Mouse (Mus musculus) left cerebral cortex, postnatal 36 days (tissue): ENCODE data around the gene Icam1. TPM values are rescaled to one million over a fixed set of nuclear protein-coding genes. Genes with fewer than 3 reads are reported as not detected.
"Not testable (repeated sequence)": the region's sequence is repeated elsewhere in the genome, so short reads cannot be mapped to it uniquely, and the experiment has no call there.

Experiments used
- DNase-seq, 2 experiments: peaks; one replicate each; pipeline ENCODE4 v3.0.0; 2021 to 2022; ENCODE audit warnings: low spot score in 2 of 2, mixed read lengths in 1 of 2
- intact Hi-C: fragments of 180-260 bp; cut with DNase I; formaldehyde crosslinking; loops from one replicate; pipeline ENCODE4 v1.15.1; 2025
- total RNA-seq, 2 experiments: library from RNA; stranded (reverse); gene quantifications; 2 replicates each; pipeline ENCODE4 v1.2.3; 2021

Icam1 gene
- total RNA-seq, 2 experiments from 2014 or later, result 2.4 to 3.2 TPM

- intact Hi-C loops, result no loop called here
- DNase-seq, result peak in 1 of 2 experiments; percentile 24
These were observed 19.8 kb downstream of the Icam1 start for GRCm38 (mm10) chr9:21035586-21035985.

- DNase-seq, result no peak
- intact Hi-C loops, result no loop called here
These were observed 20.4 kb downstream of the Icam1 start for GRCm38 (mm10) chr9:21036161-21036560.

- DNase-seq, result peak; percentile 47 to 50
- intact Hi-C loops, result no loop called here
These were observed 20.9 kb downstream of the Icam1 start for GRCm38 (mm10) chr9:21036666-21037065.

GRCm38 (mm10) chr9:21037481-21037891 lies 21.7 kb downstream of the Icam1 start:
- peak; percentile 52 to 69 for DNase-seq

GRCm38 (mm10) chr9:21039779-21040178 lies 24.0 kb downstream of the Icam1 start:
- no peak for DNase-seq
- intact Hi-C loops, result loop anchor here (2.0 kb wide), 1 partner anchor 23 kb away; no protein-coding TSS in a partner anchor

More at GRCm38 (mm10) chr9:21037481-21037891, 21.7 kb downstream of the Icam1 start:
- intact Hi-C loops, result no loop called here

- intact Hi-C loops, result loop anchor here (1.0 to 2.0 kb wide), 2 partner anchors 9 to 21 kb away; partner anchors contain the start of gene Icam5
These were observed 25.5 kb downstream of the Icam1 start for GRCm38 (mm10) chr9:21041308-21041707.

GRCm38 (mm10) chr9:21043563-21043962 lies 27.8 kb downstream of the Icam1 start:
- no peak for DNase-seq
- intact Hi-C loops, result no loop called here

More at GRCm38 (mm10) chr9:21041308-21041707, 25.5 kb downstream of the Icam1 start:
- DNase-seq, result peak; percentile 80 to 81

GRCm38 (mm10) chr9:21044785-21045184 lies 29.0 kb downstream of the Icam1 start:
- intact Hi-C loops, DNase-seq: not testable (repeated sequence)

- no peak for DNase-seq
- intact Hi-C loops, result no loop called here
These were observed 29.4 kb downstream of the Icam1 start for GRCm38 (mm10) chr9:21045235-21045634.

- intact Hi-C loops, result no loop called here
- DNase-seq, result no peak
These were observed 35.8 kb downstream of the Icam1 start for GRCm38 (mm10) chr9:21051578-21051977.

GRCm38 (mm10) chr9:21062928-21063327 lies 47.1 kb downstream of the Icam1 start:
- intact Hi-C loops, result loop anchor here (1.0 to 2.0 kb wide), 2 partner anchors 22 to 31 kb away; partner anchors contain the start of gene Icam5
- peak; percentile 71 to 81 for DNase-seq

GRCm38 (mm10) chr9:21067006-21067684 lies 51.4 kb downstream of the Icam1 start, which contains the start of gene Zglp1:
TSS of gene Zglp1 (minus strand) at chr9:21067093.
- no peak for DNase-seq
- intact Hi-C loops, result no loop called here

GRCm38 (mm10) chr9:21072641-21073040 lies 56.9 kb downstream of the Icam1 start:
- intact Hi-C loops, result loop anchor here (2.0 kb wide), 1 partner anchor 40 kb away; the partner anchor contains the start of gene Icam5
- peak in 1 of 2 experiments; percentile 29 for DNase-seq

- peak; percentile 91 to 93 for DNase-seq
- intact Hi-C loops, result loop anchor here (2.0 kb wide), 1 partner anchor 40 kb away; the partner anchor contains the start of gene Icam5
These were observed 57.5 kb downstream of the Icam1 start, which contains the start of the genes Gm49373 and Fdx1l for GRCm38 (mm10) chr9:21073044-21073840. TSS of gene Gm49373 (minus strand) at chr9:21073096. TSS of gene Fdx1l (minus strand) at chr9:21073614.

- intact Hi-C loops, result no loop called here
- DNase-seq, result no peak
These were observed 58.4 kb downstream of the Icam1 start for GRCm38 (mm10) chr9:21074173-21074572.

GRCm38 (mm10) chr9:21075625-21076024 lies 59.8 kb downstream of the Icam1 start:
- intact Hi-C loops, result no loop called here
- DNase-seq, result no peak
